Mouse (Mus musculus): ENCODE measurements at regions not wholly inside any gene's neighbourhood (a gene's known extent, or its start where the extent isn't known, plus 50 kb on each side); places are given as distances from the start of the nearest gene placed in this dataset.

GRCm38 (mm10) chrX:23027622-23028021 is 337.3 kb downstream of the Klhl13 start:
- TF ChIP-seq CTCF (IDR thresholded peaks at IDR 0.05) (no peak), EP300 (IDR thresholded peaks at IDR 0.05; ENCODE audit: insufficient read depth, low read depth, low read length) (no peak)
